Mouse (Mus musculus): Measurements from ENCODE around the gene Rfx7. TPM values are rescaled to one million over a fixed set of nuclear protein-coding genes. Genes with fewer than 3 reads are reported as not detected.

The Rfx7 gene
- polyA plus RNA-seq, 1 experiment = 20.2 TPM

DNA sequence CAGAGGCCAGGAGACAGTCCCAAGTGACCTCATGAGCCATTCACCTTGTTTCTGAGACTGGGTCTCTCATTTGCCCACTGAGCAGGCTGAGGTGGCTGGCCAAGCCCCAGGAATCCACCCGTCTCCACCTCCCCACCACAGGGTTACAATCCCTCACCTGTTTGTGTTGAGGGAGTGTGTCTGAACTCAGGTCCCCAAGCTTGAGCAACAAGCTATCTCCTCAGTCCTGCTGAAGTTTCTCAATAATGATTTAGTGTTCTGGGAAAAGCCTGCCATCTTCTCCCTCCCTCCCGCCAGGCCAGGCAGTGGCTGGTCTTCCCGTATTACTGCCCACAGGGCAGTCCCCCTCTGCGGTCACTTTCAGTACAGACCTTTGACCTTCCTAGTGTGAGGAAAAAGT is 124.5 kb downstream of the Rfx7 start:
- DNase-seq = no peak
- no peak for TF ChIP-seq CTCF (IDR thresholded peaks at IDR 0.05; ENCODE audit: borderline replicate concordance, insufficient read depth, low read depth, low read length)
- TF ChIP-seq POLR2A (IDR thresholded peaks at IDR 0.05; ENCODE audit: borderline replicate concordance, insufficient read depth, low read length) = no peak
- Histone ChIP-seq H3K27ac (ENCODE audit: insufficient read depth, low read length) (no peak overlapping the region), H3K4me1 (ENCODE audit: control insufficient read depth, insufficient read depth, low read length) (no peaks in the 10 kb centered on the region; the same call in 1 of the 2 replicates), H3K27me3 (ENCODE audit: control insufficient read depth, insufficient read depth, low read length) (no peaks in the 10 kb centered on the region), H3K4me3 (replicated peaks; ENCODE audit: insufficient read depth, low read depth, low read length) (no peak overlapping the region)
- 71% methylated on average over 4 of the region's 4 CpGs for WGBS

DNA sequence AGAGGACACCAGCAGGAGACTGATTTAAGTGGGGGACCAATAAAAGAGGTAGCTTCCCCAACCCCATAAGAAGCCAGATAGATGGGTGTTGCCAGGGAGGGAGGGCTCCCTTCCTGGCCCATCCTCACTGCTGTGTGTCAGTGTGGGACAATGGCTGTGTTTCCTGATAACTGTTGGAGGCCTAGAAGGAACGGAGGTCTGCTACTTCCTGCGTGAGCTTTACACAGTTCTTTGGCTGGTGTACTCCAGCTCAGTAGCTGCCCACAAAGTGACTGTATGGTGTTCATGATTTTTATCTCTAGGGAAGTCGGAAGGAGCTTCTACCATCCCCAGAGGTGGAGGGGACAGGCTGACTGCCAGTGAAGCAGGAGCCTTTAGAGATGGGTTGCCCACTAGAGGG is 124.9 kb downstream of the Rfx7 start:
- 63% methylated on average over 3 of the region's 3 CpGs for WGBS
- no peak overlapping the region for H3K27ac ChIP-seq (ENCODE audit: insufficient read depth, low read length)
- no peaks in the 10 kb centered on the region; the same call in 1 of the 2 replicates for H3K4me1 ChIP-seq (ENCODE audit: control insufficient read depth, insufficient read depth, low read length)
- no peak for DNase-seq
- TF ChIP-seq POLR2A (IDR thresholded peaks at IDR 0.05; ENCODE audit: borderline replicate concordance, insufficient read depth, low read length) (no peak), CTCF (IDR thresholded peaks at IDR 0.05; ENCODE audit: borderline replicate concordance, insufficient read depth, low read depth, low read length) (no peak)
- H3K4me3 ChIP-seq (replicated peaks; ENCODE audit: insufficient read depth, low read depth, low read length) = no peak overlapping the region
- H3K27me3 ChIP-seq (ENCODE audit: control insufficient read depth, insufficient read depth, low read length) = no peaks in the 10 kb centered on the region

DNA sequence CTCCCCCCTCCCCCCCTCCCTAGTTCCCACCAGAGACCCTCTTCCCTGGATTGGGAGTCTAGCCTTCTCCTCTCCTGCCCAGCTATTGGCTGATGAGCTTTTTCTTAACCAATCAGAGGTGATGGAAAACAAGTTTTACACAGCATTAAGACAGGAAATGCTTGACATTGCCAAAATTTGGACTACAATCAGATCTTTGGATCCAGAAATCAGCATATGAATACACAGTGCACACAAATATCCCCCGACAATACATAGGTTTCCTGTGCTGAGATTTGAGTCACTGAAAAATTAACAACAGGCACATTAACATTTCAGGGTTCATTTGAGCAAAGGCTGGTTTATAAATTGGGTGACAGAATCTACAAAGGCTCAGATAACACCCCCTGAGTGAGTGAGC is 125.7 kb downstream of the Rfx7 start:
- DNase-seq = no peak
- Histone ChIP-seq H3K4me3 (replicated peaks; ENCODE audit: insufficient read depth, low read depth, low read length) (no peak overlapping the region), H3K27ac (ENCODE audit: insufficient read depth, low read length) (no peak overlapping the region), H3K27me3 (ENCODE audit: control insufficient read depth, insufficient read depth, low read length) (no peaks in the 10 kb centered on the region), H3K4me1 (ENCODE audit: control insufficient read depth, insufficient read depth, low read length) (no peaks in the 10 kb centered on the region; the same call in 1 of the 2 replicates)
- TF ChIP-seq CTCF (IDR thresholded peaks at IDR 0.05; ENCODE audit: borderline replicate concordance, insufficient read depth, low read depth, low read length) (no peak), POLR2A (IDR thresholded peaks at IDR 0.05; ENCODE audit: borderline replicate concordance, insufficient read depth, low read length) (no peak)
- WGBS = 87% methylated on average over 1 of the region's 1 CpGs

DNA sequence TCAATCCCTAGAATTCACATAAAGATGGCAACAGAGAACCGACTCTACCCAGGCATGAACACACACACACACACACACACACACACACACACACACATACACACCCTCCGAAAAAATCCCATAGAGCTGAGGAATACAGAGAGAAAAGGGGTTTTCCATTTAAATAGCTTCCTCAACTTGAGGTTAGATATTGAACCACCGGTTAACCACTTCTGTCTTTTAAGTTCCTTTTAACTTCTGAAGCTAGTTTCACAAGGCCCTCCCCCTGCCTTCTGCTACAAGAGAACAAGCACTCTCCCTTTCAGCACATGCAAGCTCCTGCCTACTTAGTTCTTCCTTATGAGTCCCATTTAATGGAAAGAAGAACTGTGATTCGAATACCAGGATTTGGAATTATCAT is 128.1 kb downstream of the Rfx7 start:
- H3K27me3 ChIP-seq (ENCODE audit: control insufficient read depth, insufficient read depth, low read length) = no peaks in the 10 kb centered on the region

DNA sequence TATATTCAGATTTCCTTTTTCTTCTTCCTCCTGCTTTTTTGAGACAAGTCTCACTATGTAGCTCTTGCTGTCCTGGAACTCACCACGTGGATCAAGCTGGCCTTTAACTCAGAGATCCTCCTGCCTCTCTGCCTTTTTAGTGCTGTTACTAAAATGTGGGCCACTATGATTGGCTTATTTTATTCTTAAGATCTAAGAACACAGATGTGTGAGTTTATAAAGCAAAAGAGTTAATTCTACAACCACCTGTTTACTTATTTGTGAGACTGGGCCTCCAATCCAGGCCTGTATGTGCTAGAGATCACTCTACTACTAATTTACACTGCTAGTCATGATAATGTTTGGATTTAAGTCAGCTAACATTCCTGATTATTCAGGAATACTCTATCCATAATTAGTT is 128.9 kb downstream of the Rfx7 start:
- 34% methylated on average over 1 of the region's 1 CpGs for WGBS
- no peak overlapping the region for H3K27ac ChIP-seq (ENCODE audit: insufficient read depth, low read length)
- no peak for DNase-seq
- no peak for TF ChIP-seq CTCF (IDR thresholded peaks at IDR 0.05; ENCODE audit: borderline replicate concordance, insufficient read depth, low read depth, low read length)
- TF ChIP-seq POLR2A (IDR thresholded peaks at IDR 0.05; ENCODE audit: borderline replicate concordance, insufficient read depth, low read length) = no peak
- H3K4me1 ChIP-seq (ENCODE audit: control insufficient read depth, insufficient read depth, low read length) = no peaks in the 10 kb centered on the region; the same call in 1 of the 2 replicates
- H3K27me3 ChIP-seq (ENCODE audit: control insufficient read depth, insufficient read depth, low read length) = no peaks in the 10 kb centered on the region
- H3K4me3 ChIP-seq (replicated peaks; ENCODE audit: insufficient read depth, low read depth, low read length) = no peak overlapping the region

More for the DNA sequence above, 128.1 kb downstream of the Rfx7 start:
- Histone ChIP-seq H3K4me3 (replicated peaks; ENCODE audit: insufficient read depth, low read depth, low read length) (no peak overlapping the region), H3K27ac (ENCODE audit: insufficient read depth, low read length) (no peak overlapping the region), H3K4me1 (ENCODE audit: control insufficient read depth, insufficient read depth, low read length) (no peaks in the 10 kb centered on the region; the same call in 1 of the 2 replicates)
- 81% methylated on average over 4 of the region's 4 CpGs for WGBS
- TF ChIP-seq POLR2A (IDR thresholded peaks at IDR 0.05; ENCODE audit: borderline replicate concordance, insufficient read depth, low read length) = no peak
- no peak for TF ChIP-seq CTCF (IDR thresholded peaks at IDR 0.05; ENCODE audit: borderline replicate concordance, insufficient read depth, low read depth, low read length)
- DNase-seq = no peak

DNA sequence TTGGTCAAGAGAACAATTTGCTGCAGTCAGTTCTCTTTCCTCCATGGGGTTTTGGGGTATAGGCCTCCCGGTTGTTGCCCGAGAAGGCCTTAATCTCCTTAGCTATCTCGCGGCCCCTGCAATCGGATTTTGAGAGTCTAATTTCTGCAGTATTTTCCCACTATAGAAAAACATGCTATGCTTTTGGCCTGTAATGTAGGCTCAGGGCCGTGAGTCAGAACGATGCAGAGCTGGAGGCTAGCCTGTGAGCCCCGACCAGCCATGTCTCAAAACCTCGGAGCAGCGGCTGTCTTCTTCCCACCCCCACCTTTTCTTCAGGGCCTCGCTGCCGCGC is 129.5 kb downstream of the Rfx7 start:
- peak overlapping the region; percentile 80 for H3K4me3 ChIP-seq (replicated peaks; ENCODE audit: insufficient read depth, low read depth, low read length)
- H3K27ac ChIP-seq (ENCODE audit: insufficient read depth, low read length) = peak overlapping the region; percentile 88
- H3K27me3 ChIP-seq (ENCODE audit: control insufficient read depth, insufficient read depth, low read length) = no peaks in the 10 kb centered on the region
- 3% methylated on average over 13 of the region's 13 CpGs for whole genome bisulfite sequencing
- DNase-seq = no peak
- H3K4me1 ChIP-seq (ENCODE audit: control insufficient read depth, insufficient read depth, low read length) = no peaks in the 10 kb centered on the region; the same call in 1 of the 2 replicates
- TF ChIP-seq POLR2A (IDR thresholded peaks at IDR 0.05; ENCODE audit: borderline replicate concordance, insufficient read depth, low read length) (no peak), CTCF (IDR thresholded peaks at IDR 0.05; ENCODE audit: borderline replicate concordance, insufficient read depth, low read depth, low read length) (no peak)

DNA sequence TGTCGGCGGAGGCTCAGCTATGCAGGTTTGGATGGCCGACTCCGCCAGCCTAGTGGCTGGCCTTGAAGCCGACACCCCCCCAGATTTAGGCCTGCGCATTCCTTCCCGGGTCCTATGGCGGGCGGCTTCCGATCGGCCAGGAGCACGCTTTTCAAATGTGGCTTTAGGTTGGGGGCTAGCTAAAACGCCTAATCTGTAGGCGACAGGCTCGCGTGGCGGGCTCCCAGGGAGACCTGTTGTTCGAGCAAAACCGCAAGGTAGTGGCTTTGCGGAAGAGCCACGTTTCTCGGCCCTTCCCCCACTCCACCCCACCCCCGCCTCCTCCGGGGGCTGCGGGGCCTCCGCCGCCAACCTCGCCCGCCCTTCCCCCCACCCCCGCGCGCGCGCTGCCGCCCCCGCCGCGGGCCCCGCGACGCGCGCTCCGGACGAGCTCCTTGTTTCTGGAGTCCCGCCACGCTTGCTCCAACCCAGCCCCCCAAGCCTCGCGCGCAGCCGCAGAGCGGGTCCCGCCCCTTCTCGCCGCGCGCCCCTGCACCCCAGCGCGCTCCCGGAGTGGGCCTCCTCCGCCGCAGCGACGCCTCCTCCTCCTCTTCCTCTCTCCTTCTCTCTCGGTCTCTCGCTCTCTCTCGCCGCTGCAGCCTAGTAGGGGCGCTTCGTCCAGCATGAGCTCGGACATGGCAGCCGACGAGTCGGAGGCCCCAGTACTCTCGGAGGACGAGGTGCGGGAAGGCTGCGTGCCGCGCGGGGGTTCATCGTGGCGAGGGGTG is 130.0 kb downstream of the Rfx7 start, which contains the start of gene Nedd4:
Gene Nedd4, plus strand, starts transcription at position 452 of the 767 bp plus-strand sequence.
- Histone ChIP-seq H3K4me3 (replicated peaks; ENCODE audit: insufficient read depth, low read depth, low read length) (peak within 1 kb of the TSS; percentile 87), H3K4me1 (ENCODE audit: control insufficient read depth, insufficient read depth, low read length) (no peaks in the 10 kb centered on the region; the same call in 1 of the 2 replicates), H3K27me3 (ENCODE audit: control insufficient read depth, insufficient read depth, low read length) (no peaks in the 10 kb centered on the region), H3K27ac (ENCODE audit: insufficient read depth, low read length) (peak within 1 kb of the TSS; percentile 88)
- peak; percentile 96 to 97 for DNase-seq
- TF ChIP-seq CTCF (IDR thresholded peaks at IDR 0.05; ENCODE audit: borderline replicate concordance, insufficient read depth, low read depth, low read length) (no peak), POLR2A (IDR thresholded peaks at IDR 0.05; ENCODE audit: borderline replicate concordance, insufficient read depth, low read length) (peak; percentile 93)
- WGBS = under 1% methylated on average over 74 of the region's 83 CpGs
